Mouse (Mus musculus) embryonic facial prominence, embryonic 14.5 days (tissue): ENCODE data around the gene Cep89. TPM values are rescaled to one million over a fixed set of nuclear protein-coding genes. Genes with fewer than 3 reads are reported as not detected.
A peak's percentile ranks its signal among the peaks of the same experiment; 100 is the strongest.

Experiments
- ATAC-seq: fragments of 200-750 bp; cut with Nextera tagmentation; 2 replicates; pipeline ENCODE4 v1.8.0; 2017; ENCODE audit warnings: low read depth, moderate number of reproducible peaks, moderate TSS enrichment
- DNase-seq: peaks from one replicate; pipeline ENCODE4 v3.0.0-alpha.2; 2015; ENCODE audit warnings: low spot score
- H3K27ac ChIP-seq: fragments of 300-500 bp; sonication (generic); replicated peaks from 2 replicates; pipeline ENCODE4 v1.5.1; 2014; ENCODE audit warnings: low read depth, mild to moderate bottlenecking, low read length, moderate library complexity
- H3K27me3 ChIP-seq: fragments of 300-500 bp; sonication (generic); replicated peaks from 2 replicates; pipeline ENCODE4 v1.6.1; 2014; ENCODE audit warnings: low read length; ENCODE audit not compliant: control insufficient read depth, insufficient read depth
- H3K36me3 ChIP-seq: fragments of 300-500 bp; sonication (generic); 2 replicates; pipeline ENCODE4 v1.6.1; 2014; ENCODE audit warnings: low read length, mixed read lengths; ENCODE audit not compliant: control insufficient read depth, insufficient read depth
- H3K4me1 ChIP-seq: fragments of 300-500 bp; sonication (generic); 2 replicates; pipeline ENCODE4 v1.6.1; 2014; ENCODE audit warnings: antibody characterized with exemption, low read length; ENCODE audit not compliant: control insufficient read depth, insufficient read depth
- H3K4me2 ChIP-seq: fragments of 300-500 bp; sonication (generic); 2 replicates; pipeline ENCODE4 v1.6.1; 2014; ENCODE audit warnings: low read depth, mild to moderate bottlenecking, low read length, moderate library complexity, mixed read lengths
- H3K4me3 ChIP-seq: fragments of 300-500 bp; sonication (generic); 2 replicates; pipeline ENCODE4 v1.5.1; 2014; ENCODE audit warnings: low read depth, mild to moderate bottlenecking, low read length
- H3K9ac ChIP-seq: fragments of 300-500 bp; sonication (generic); 2 replicates; pipeline ENCODE4 v1.6.1; 2014; ENCODE audit warnings: low read depth, mild to moderate bottlenecking, low read length, moderate library complexity, mixed read lengths
- H3K9me3 ChIP-seq: fragments of 300-500 bp; sonication (generic); 2 replicates; pipeline ENCODE4 v1.6.1; 2016; ENCODE audit warnings: low read length; ENCODE audit not compliant: control insufficient read depth
- WGBS: fragments of 180-500 bp; shearing (Covaris S2); extraction: QIAGEN DNeasy Blood & Tissue Kit; methylation state at CpG from one replicate; pipeline ENCODE4 v1.1.7; 2014; 5-methylcytosine and 5-hydroxymethylcytosine counted together
- polyA plus RNA-seq: library from polyadenylated mRNA; unstranded; fragments of >200 nt; fragmentation: Nextera tagmentation; extraction: Ambion mirVana; gene quantifications from 2 replicates; pipeline ENCODE4 v1.2.1, GENCODE M21; 2014

The Cep89 gene
- polyA plus RNA-seq, 1 experiment from 2014 or later, result 27.8 TPM

DNA sequence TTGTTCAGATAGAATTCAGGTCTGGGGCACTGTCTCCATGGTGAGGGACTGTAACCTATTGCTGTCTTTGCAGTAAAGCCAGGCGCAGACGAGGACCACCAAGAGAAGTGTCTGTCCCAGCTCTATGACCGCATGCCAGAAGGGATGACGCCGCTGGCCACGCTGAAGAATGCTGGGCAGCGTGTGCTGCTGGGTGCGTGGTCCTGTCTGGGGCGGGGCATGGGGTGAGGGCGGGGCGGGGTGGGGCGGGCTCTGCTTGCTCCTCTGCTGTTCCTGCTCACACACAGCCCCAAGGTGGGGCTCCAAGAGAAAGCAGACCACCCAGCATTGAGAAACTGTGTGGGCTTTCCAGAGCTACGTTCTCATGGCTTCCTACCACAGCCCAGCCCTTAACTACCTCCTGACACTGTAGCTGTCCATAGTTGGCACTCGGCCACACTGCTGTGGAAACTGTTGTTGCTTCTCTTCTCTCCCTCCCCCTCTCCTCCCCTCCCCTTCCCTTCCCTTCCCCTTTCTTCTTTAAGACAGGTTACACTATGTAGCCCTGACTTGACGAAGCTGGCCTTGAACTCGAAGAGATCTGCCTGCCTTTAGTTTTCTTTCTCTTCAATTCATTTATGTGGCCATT, 17.2 kb upstream of the Cep89 start:
- Histone ChIP-seq H3K9ac (no peak overlapping the region), H3K36me3 (no peaks in the 10 kb centered on the region), H3K4me2 (0 out of 2 replicates have a peak overlapping the region, but pooled peaks have one; percentile 12), H3K4me1 (peaks cover 3% of the 10 kb centered on the region; the same call in 1 of the 2 replicates), H3K9me3 (no peaks in the 10 kb centered on the region), H3K27me3 (no peaks in the 10 kb centered on the region), H3K27ac (no peak overlapping the region), H3K4me3 (no peak overlapping the region)
- DNase-seq, result peak; percentile 48
- no peak for ATAC-seq
- 45% methylated on average over 11 of the region's 16 CpGs for whole genome bisulfite sequencing

DNA sequence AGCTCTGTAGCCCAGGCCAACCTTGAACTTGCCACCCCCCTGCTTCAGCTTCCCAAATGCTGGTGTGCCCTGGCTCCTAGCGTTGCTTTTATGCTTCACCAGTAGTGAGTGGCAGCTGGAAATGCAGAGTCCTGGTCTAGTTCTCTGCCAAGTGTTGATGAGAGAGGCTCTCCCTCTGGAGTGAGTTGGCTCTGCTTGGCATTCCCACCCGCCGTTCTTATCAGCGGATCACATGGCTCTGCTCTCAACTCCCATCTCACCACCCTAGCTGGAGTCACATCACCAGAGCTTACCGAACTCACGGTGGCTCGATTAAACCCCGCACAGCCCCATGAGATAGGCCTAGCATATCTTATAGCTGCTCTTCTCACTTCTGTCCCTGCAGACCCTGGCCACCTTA, 16.5 kb upstream of the Cep89 start:
- Histone ChIP-seq H3K36me3 (no peaks in the 10 kb centered on the region), H3K27ac (no peak overlapping the region), H3K9ac (no peak overlapping the region), H3K4me1 (peaks cover 3% of the 10 kb centered on the region; the same call in 1 of the 2 replicates), H3K27me3 (no peaks in the 10 kb centered on the region), H3K4me3 (no peak overlapping the region), H3K9me3 (no peaks in the 10 kb centered on the region), H3K4me2 (no peak overlapping the region)
- ATAC-seq, result no peak
- 88% methylated on average over 8 of the region's 8 CpGs for WGBS
- DNase-seq, result no peak

DNA sequence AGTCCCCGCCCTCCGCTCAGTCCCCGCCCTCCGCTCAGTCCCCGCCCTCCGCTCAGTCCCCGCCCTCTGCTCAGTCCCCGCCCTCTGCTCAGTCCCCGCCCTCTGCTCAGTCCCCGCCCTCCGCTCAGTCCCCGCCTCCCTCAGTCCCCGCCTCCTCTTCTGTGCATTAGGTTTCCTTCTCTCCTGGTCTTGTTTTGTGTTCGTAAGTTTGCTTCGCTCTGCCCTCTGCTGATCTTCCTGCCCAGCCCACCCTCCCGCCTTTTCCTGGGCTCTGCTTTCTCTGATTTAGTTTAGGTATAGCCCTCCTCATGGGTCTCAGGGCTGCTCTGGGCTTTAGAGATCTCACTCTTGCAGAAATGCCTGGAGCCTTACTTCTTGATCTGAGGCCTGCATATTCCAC, 15.0 kb upstream of the Cep89 start:
- ATAC-seq (no peak), DNase-seq (no peak)
- Histone ChIP-seq H3K4me3 (no peak overlapping the region), H3K9ac (no peak overlapping the region), H3K4me2 (no peak overlapping the region), H3K27me3 (no peaks in the 10 kb centered on the region), H3K4me1 (peaks cover 3% of the 10 kb centered on the region; the same call in 1 of the 2 replicates), H3K27ac (no peak overlapping the region), H3K36me3 (no peaks in the 10 kb centered on the region), H3K9me3 (no peaks in the 10 kb centered on the region)
- 61% methylated on average over 11 of the region's 16 CpGs for WGBS

DNA sequence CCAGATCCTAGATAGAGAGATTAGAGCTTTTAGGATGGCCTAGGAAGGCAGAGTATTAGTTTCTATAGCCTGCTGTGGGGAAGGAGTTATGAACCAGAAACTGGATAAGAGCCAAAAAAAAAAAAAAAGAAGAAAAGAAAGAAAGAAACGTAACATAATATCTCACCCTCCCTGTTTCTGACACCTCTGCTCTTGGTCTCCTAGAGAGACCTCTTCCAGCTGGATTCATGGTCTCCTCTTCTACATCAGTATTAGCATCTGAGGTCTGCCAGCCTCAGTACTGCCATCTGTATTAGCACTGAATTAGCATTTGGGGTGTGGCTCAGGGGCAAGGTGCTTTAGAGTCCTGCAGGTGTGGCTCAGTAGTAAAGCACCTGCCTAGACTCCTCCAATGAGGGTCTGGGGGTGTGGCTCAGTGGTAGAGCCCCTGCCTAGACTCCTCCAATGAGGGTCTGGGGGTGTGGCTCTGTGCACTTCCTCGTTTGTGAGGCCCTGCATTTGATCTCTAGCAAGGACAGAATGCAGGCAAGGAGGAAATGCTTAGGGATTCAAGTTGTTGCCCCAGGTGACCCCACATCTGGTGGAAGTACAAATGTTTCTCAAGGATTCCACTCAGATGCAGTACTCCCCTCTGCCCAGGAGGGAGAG, 14.0 kb upstream of the Cep89 start:
- Histone ChIP-seq H3K4me3 (no peak overlapping the region), H3K27me3 (no peaks in the 10 kb centered on the region), H3K9me3 (no peaks in the 10 kb centered on the region), H3K4me1 (peaks cover 3% of the 10 kb centered on the region; the same call in 1 of the 2 replicates), H3K27ac (no peak overlapping the region), H3K36me3 (no peaks in the 10 kb centered on the region), H3K9ac (no peak overlapping the region), H3K4me2 (no peak overlapping the region)
- ATAC-seq (peak; percentile 80; the same call in 1 of the 2 replicates), DNase-seq (peak; percentile 44)
- 17% methylated on average over 2 of the region's 2 CpGs for WGBS

DNA sequence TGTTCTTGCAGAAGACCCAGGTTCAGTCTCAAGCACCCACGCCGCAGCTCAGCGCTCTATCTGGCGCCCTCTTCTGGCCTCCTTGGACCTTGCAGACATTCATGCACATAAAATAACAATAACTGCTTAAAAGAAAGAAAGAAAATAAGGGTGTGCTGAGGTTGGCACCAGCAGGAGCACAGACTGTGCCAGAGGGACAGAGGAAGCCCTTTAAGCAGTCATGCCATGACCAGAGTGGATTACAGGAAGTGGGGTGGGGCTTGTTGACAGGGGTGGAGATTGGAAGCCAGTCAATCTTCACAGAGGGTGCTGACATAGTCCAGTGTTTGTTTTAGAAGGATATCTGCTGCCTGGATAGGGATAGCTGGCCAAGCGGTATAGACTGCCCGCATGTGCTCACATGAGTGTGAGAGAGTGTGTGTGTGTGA, 10.3 kb upstream of the Cep89 start:
- H3K27ac ChIP-seq, result no peak overlapping the region
- no peak overlapping the region for H3K4me2 ChIP-seq
- H3K4me1 ChIP-seq, result no peaks in the 10 kb centered on the region
- no peak overlapping the region for H3K4me3 ChIP-seq
- ATAC-seq (no peak), DNase-seq (no peak)
- no peaks in the 10 kb centered on the region for H3K27me3 ChIP-seq
- H3K36me3 ChIP-seq, result no peaks in the 10 kb centered on the region
- 55% methylated on average over 6 of the region's 6 CpGs for WGBS
- H3K9ac ChIP-seq, result no peak overlapping the region
- H3K9me3 ChIP-seq, result no peaks in the 10 kb centered on the region

DNA sequence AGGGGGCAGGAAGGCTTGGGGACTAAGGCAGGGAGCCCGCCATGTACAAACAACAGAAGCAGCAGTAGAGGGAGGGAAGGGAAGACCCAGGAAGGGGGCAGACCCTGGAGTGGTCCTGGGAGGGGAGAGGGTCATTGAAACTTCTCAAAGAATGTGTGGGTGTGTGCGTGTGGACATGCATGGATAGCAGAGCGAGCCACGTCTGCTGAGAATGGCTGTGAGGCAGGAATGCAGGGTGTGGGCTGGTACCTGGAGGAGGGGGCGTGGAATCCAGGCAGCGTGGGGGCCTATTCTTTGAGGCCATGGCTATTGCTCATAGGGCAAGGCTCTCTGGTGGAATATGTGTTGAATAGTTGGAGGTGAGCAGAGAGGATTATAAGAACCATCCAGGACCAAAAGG, 8.1 kb upstream of the Cep89 start:
- WGBS, result 50% methylated on average over 6 of the region's 6 CpGs
- H3K9ac ChIP-seq, result no peak overlapping the region
- H3K9me3 ChIP-seq, result no peaks in the 10 kb centered on the region
- H3K27ac ChIP-seq, result no peak overlapping the region
- ATAC-seq (no peak), DNase-seq (no peak)
- H3K4me3 ChIP-seq, result no peak overlapping the region
- H3K4me2 ChIP-seq, result no peak overlapping the region
- no peaks in the 10 kb centered on the region for H3K27me3 ChIP-seq
- H3K4me1 ChIP-seq, result no peaks in the 10 kb centered on the region
- 0 out of 2 replicates have a peak, but pooled peaks cover 7% of the 10 kb centered on the region for H3K36me3 ChIP-seq

DNA sequence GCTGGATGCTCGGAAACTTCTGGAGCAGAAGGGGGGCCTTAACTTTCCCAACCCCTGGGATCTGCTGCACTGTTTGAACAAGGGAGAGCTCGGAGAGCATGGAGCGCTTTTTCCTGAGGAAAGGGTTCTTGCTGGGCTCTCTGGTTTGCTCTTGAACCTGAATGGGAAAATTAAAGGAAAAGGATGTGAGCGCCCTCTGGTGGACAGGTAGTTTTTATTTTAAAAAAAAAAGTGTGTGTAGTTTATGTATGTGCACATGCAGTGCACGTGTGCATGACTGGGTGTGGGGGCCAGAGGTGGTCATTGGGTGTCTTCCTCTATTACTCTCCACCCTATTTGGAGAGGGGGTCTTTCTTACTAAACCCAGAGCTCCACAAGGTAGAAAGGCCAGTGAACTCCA, 3.9 kb upstream of the Cep89 start:
- DNase-seq (no peak), ATAC-seq (no peak)
- Histone ChIP-seq H3K9me3 (no peaks in the 10 kb centered on the region), H3K4me1 (peaks cover 10% of the 10 kb centered on the region; the same call in 1 of the 2 replicates), H3K27ac (no peak overlapping the region), H3K27me3 (no peaks in the 10 kb centered on the region), H3K4me2 (no peak overlapping the region), H3K9ac (no peak overlapping the region), H3K4me3 (no peak overlapping the region), H3K36me3 (0 out of 2 replicates have a peak, but pooled peaks cover 7% of the 10 kb centered on the region)
- 57% methylated on average over 5 of the region's 5 CpGs for WGBS

DNA sequence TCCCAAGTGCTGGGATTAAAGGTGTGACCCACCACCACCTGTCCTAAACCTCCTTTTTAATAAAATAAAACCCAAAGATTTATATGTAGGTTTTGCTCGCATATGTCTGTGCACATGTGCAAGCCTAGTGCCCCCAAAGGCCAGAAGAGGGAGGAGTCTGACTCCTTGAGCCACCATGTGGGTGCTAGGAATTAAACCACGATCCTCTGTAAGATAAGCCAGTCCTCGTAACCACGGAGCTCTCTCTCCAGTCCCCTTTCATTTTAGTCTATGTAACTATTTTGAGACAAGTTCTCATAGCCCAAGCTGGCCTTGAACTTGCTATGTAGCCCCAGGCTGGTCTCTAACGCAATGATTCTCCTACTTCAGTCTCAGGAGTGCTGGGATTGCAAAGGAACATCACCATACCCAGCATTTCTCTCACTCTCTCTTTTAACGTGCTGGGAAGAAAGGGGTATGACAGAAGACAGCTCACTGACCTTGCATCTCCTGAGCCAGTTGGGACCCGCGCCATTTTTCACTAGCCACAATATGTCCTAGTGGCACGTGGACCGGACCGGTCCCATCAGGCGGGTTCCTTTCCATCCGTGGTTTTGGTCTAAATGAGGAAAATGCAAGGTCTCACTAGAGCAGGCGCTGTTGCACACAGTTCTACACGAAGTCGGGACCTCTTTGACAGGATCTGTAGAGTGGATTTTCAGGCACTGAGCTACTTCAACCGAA, 940 bp upstream of the Cep89 start:
- H3K4me1 ChIP-seq, result peaks cover 10% of the 10 kb centered on the region; the same call in 1 of the 2 replicates
- no peaks in the 10 kb centered on the region for H3K27me3 ChIP-seq
- peaks cover 28% of the 10 kb centered on the region for H3K36me3 ChIP-seq
- peak overlapping the region; percentile 63 for H3K9ac ChIP-seq
- H3K4me3 ChIP-seq, result peak overlapping the region; percentile 65
- no peaks in the 10 kb centered on the region for H3K9me3 ChIP-seq
- no peak for ATAC-seq
- no peak for DNase-seq
- WGBS, result 13% methylated on average over 17 of the region's 17 CpGs
- H3K27ac ChIP-seq, result no peak overlapping the region
- peak overlapping the region; percentile 82 for H3K4me2 ChIP-seq
